Mouse (Mus musculus) right cerebral cortex, adult 18-20 months (tissue): Measurements from ENCODE around the gene Srsf3.
"Not testable (repeated sequence)": the region's sequence is repeated elsewhere in the genome, so short reads cannot be mapped to it uniquely, and the experiment has no call there.

Experiments used
- DNase-seq: peaks from one replicate; pipeline ENCODE4 v3.0.0; 2022; ENCODE audit warnings: mixed read lengths

Srsf3 gene

GRCm38 (mm10) chr17:29019391-29019790 lies 13.0 kb upstream of the Srsf3 start:
- DNase-seq, result no peak

- no peak for DNase-seq
Measured at GRCm38 (mm10) chr17:29020444-29020843, 12.0 kb upstream of the Srsf3 start.

GRCm38 (mm10) chr17:29022230-29022819 lies 10.1 kb upstream of the Srsf3 start:
- no peak for DNase-seq

GRCm38 (mm10) chr17:29023346-29023745 lies 9.1 kb upstream of the Srsf3 start:
- DNase-seq, result no peak

- DNase-seq, result no peak
Measured at GRCm38 (mm10) chr17:29024047-29024892, 8.2 kb upstream of the Srsf3 start.

GRCm38 (mm10) chr17:29024896-29025565 lies 7.4 kb upstream of the Srsf3 start:
- no peak for DNase-seq

GRCm38 (mm10) chr17:29026652-29027356 lies 5.6 kb upstream of the Srsf3 start:
- DNase-seq, result peak; percentile 35

GRCm38 (mm10) chr17:29030321-29031034 lies 1.9 kb upstream of the Srsf3 start:
- no peak for DNase-seq

GRCm38 (mm10) chr17:29031085-29031711 lies 1.2 kb upstream of the Srsf3 start:
- DNase-seq, result not testable (repeated sequence)

GRCm38 (mm10) chr17:29031771-29032273 lies 606 bp upstream of the Srsf3 start:
- no peak for DNase-seq

GRCm38 (mm10) chr17:29033569-29034061 lies 1.2 kb downstream of the Srsf3 start:
- no peak for DNase-seq

GRCm38 (mm10) chr17:29034264-29034663 lies 1.8 kb downstream of the Srsf3 start:
- no peak for DNase-seq

- no peak for DNase-seq
Measured at GRCm38 (mm10) chr17:29035506-29035905, 3.1 kb downstream of the Srsf3 start.

- no peak for DNase-seq
Measured at GRCm38 (mm10) chr17:29039351-29039750, 6.9 kb downstream of the Srsf3 start.

GRCm38 (mm10) chr17:29041632-29042031 lies 9.2 kb downstream of the Srsf3 start:
- not testable (repeated sequence) for DNase-seq

- no peak for DNase-seq
Measured at GRCm38 (mm10) chr17:29042569-29042968, 10.1 kb downstream of the Srsf3 start.

- no peak for DNase-seq
Measured at GRCm38 (mm10) chr17:29043583-29043982, 11.2 kb downstream of the Srsf3 start.

- DNase-seq, result no peak
Measured at GRCm38 (mm10) chr17:29044146-29044924, 11.9 kb downstream of the Srsf3 start.

- no peak for DNase-seq
Measured at GRCm38 (mm10) chr17:29044925-29045319, 12.5 kb downstream of the Srsf3 start.

- no peak for DNase-seq
Measured at GRCm38 (mm10) chr17:29045741-29046530, 13.5 kb downstream of the Srsf3 start.
